Mouse (Mus musculus) midbrain, postnatal 0 days (tissue): ENCODE measurements around the gene Atf2. TPM values are rescaled to one million over a fixed set of nuclear protein-coding genes. Genes with fewer than 3 reads are reported as not detected.
A peak's percentile ranks its signal among the peaks of the same experiment; 100 is the strongest.

Source experiments
- ATAC-seq: fragments of 200-750 bp; cut with Nextera tagmentation; 2 replicates; pipeline ENCODE4 v1.8.0; 2017; ENCODE audit warnings: moderate number of reproducible peaks, mild to moderate bottlenecking, moderate TSS enrichment, moderate library complexity; ENCODE audit not compliant: low FRiP score
- DNase-seq: peaks from one replicate; pipeline ENCODE4 v3.0.0-alpha.2; 2015; ENCODE audit warnings: low spot score
- H3K27ac ChIP-seq: fragments of 300-500 bp; sonication (generic); 2 replicates; pipeline ENCODE4 v1.5.1; 2014; ENCODE audit warnings: low read depth, mild to moderate bottlenecking, low read length, mixed read lengths
- H3K27me3 ChIP-seq: fragments of 300-500 bp; sonication (generic); 2 replicates; pipeline ENCODE4 v1.6.1; 2014; ENCODE audit warnings: low read length, control low read depth, mixed read lengths; ENCODE audit not compliant: insufficient read depth
- H3K36me3 ChIP-seq: fragments of 300-500 bp; sonication (generic); 2 replicates; pipeline ENCODE4 v1.6.1; 2014; ENCODE audit warnings: low read length, control low read depth, mixed read lengths; ENCODE audit not compliant: insufficient read depth
- H3K4me1 ChIP-seq: fragments of 300-500 bp; sonication (generic); 2 replicates; pipeline ENCODE4 v1.6.1; 2014; ENCODE audit warnings: mild to moderate bottlenecking, control low read depth, antibody characterized with exemption, low read length, mixed read lengths; ENCODE audit not compliant: insufficient read depth
- H3K4me2 ChIP-seq: fragments of 300-500 bp; sonication (generic); 2 replicates; pipeline ENCODE4 v1.6.1; 2014; ENCODE audit warnings: low read depth, mild to moderate bottlenecking, low read length, mixed read lengths; ENCODE audit not compliant: poor library complexity, severe bottlenecking
- H3K4me3 ChIP-seq: fragments of 300-500 bp; sonication (generic); 2 replicates; pipeline ENCODE4 v1.5.1; 2014; ENCODE audit warnings: low read depth, mild to moderate bottlenecking, low read length, moderate library complexity
- H3K9ac ChIP-seq: fragments of 300-500 bp; sonication (generic); replicated peaks from 2 replicates; pipeline ENCODE4 v1.6.1; 2014; ENCODE audit warnings: mild to moderate bottlenecking, low read length, moderate library complexity, mixed read lengths; ENCODE audit not compliant: poor library complexity, severe bottlenecking
- H3K9me3 ChIP-seq: fragments of 300-500 bp; sonication (generic); 2 replicates; pipeline ENCODE4 v1.6.1; 2016; ENCODE audit warnings: low read length, control low read depth
- CTCF ChIP-seq: IDR thresholded peaks from 2 replicates; pipeline ENCODE4 v1.5.1; 2016; ENCODE audit warnings: antibody characterized with exemption, mild to moderate bottlenecking
- WGBS: fragments of 180-500 bp; shearing (Covaris S2); extraction: QIAGEN DNeasy Blood & Tissue Kit; methylation state at CpG from one replicate; pipeline ENCODE4 v1.1.7; 2014; 5-methylcytosine and 5-hydroxymethylcytosine counted together
- polyA plus RNA-seq: library from polyadenylated mRNA; unstranded; fragments of >200 nt; fragmentation: Nextera tagmentation; extraction: Ambion mirVana; gene quantifications from 2 replicates; pipeline ENCODE4 v1.2.1, GENCODE M21; 2015
- total RNA-seq: library from RNA; depleted of rRNA; stranded (reverse); fragments of >200 nt; gene quantifications from 2 replicates; pipeline ENCODE4 v1.2.3, GENCODE M21; 2014

Gene Atf2
- total and polyA plus RNA-seq, 2 experiments from 2014 or later, result 82.3 to 90.6 TPM

DNA sequence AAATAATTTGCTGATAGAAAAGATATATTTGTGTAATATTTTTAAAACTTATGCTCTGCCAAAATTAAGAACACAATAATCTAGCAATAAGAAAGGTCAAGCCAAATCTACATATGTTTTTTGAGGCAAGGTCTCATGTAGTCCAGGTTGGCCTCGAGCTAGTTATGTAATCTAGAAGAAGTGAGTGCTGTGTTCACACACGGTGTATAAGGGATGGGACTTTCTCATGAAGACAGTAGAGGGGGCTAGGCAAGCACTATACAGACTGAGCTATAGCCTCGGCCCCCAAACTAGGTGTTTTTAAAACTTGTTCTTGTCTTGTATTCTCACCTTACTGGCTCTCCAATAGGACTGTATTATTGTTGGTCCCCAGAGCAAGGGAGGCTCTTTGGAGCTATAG is 33.1 kb upstream of the Atf2 start:
- H3K9me3 ChIP-seq, result no peaks in the 10 kb centered on the region
- no peaks in the 10 kb centered on the region for H3K4me1 ChIP-seq
- no peak overlapping the region for H3K9ac ChIP-seq
- H3K27ac ChIP-seq, result no peak overlapping the region
- no peak overlapping the region for H3K4me2 ChIP-seq
- H3K4me3 ChIP-seq, result no peak overlapping the region
- no peak for ATAC-seq
- DNase-seq, result no peak
- 70% methylated on average over 3 of the region's 3 CpGs for WGBS
- TF ChIP-seq CTCF, result no peak
- H3K27me3 ChIP-seq, result no peaks in the 10 kb centered on the region
- H3K36me3 ChIP-seq, result no peaks in the 10 kb centered on the region

DNA sequence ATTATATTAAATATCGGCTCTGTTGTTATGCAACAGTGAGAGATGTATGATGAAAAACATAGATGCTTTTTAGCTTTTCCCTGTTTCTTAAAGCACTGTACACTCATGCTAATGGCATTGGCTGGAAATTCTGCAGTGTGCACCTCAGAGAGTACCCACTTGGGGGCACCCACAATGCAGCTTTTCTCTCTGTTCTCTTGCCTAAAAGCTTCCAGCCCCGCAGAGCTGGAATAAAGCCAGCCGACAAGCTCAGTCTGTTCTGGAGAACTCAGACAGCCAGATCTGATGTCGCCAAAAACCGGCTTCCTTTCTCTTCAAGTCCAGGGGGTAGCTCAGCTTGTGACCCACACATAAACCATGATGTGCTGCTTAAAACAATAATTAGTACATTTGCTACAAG is 32.6 kb upstream of the Atf2 start:
- Histone ChIP-seq H3K27ac (no peak overlapping the region), H3K9me3 (no peaks in the 10 kb centered on the region), H3K4me3 (no peak overlapping the region), H3K9ac (no peak overlapping the region), H3K4me2 (no peak overlapping the region), H3K27me3 (no peaks in the 10 kb centered on the region), H3K4me1 (no peaks in the 10 kb centered on the region), H3K36me3 (no peaks in the 10 kb centered on the region)
- ATAC-seq, result peak; percentile 72
- TF ChIP-seq CTCF, result peak; percentile 82
- peak; percentile 96 for DNase-seq
- 16% methylated on average over 5 of the region's 5 CpGs for WGBS

GRCm38 (mm10) chr2:73919642-73920041 is 27.2 kb upstream of the Atf2 start:
- DNase-seq (no peak), ATAC-seq (no peak)
- no peaks in the 10 kb centered on the region for H3K9me3 ChIP-seq
- no peaks in the 10 kb centered on the region for H3K36me3 ChIP-seq
- no peak overlapping the region for H3K4me2 ChIP-seq
- no peak for TF ChIP-seq CTCF
- H3K27ac ChIP-seq, result no peak overlapping the region
- 60% methylated on average over 7 of the region's 7 CpGs for WGBS
- no peak overlapping the region for H3K9ac ChIP-seq
- H3K4me1 ChIP-seq, result no peaks in the 10 kb centered on the region
- H3K27me3 ChIP-seq, result no peaks in the 10 kb centered on the region
- no peak overlapping the region for H3K4me3 ChIP-seq

GRCm38 (mm10) chr2:73912264-73912663 is 19.8 kb upstream of the Atf2 start:
- 71% methylated on average over 3 of the region's 3 CpGs for WGBS
- TF ChIP-seq CTCF, result no peak
- Histone ChIP-seq H3K27ac (no peak overlapping the region), H3K4me3 (no peak overlapping the region), H3K9ac (no peak overlapping the region), H3K36me3 (peaks cover 13% of the 10 kb centered on the region), H3K27me3 (no peaks in the 10 kb centered on the region), H3K4me2 (no peak overlapping the region), H3K9me3 (no peaks in the 10 kb centered on the region), H3K4me1 (no peaks in the 10 kb centered on the region)
- no peak for ATAC-seq
- no peak for DNase-seq

DNA sequence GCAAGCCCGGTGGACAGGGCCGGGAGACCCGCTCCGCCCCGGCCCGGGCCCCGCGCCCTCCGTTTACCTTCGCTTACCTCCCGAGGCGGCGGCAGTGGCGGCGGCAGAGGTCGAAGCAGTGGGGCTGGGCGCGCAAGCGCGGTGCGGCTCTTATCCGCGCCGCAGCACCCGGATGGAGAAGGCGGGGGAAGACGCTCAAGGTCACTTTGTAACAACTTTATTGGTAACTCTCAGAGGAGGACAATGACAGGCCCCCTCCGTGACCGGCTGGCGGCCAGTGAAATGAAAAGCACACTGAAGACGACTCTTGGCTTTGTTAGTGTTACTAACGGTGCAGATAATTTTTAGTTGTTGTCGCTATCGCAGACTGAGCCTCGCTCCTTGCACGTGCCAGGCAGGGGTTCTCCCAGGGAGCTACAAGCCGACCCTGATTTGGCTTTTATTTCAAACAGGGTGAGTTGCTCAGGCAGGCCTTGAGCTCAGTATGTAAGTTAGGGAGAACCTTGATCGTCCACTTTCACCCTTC is 18.8 kb upstream of the Atf2 start, which contains the start of gene Atp5g3:
Gene Atp5g3 (minus strand): TSS at position 152 of the 526 bp plus-strand sequence.
- WGBS, result 0% methylated on average over 35 of the region's 38 CpGs
- Histone ChIP-seq H3K4me1 (no peaks in the 10 kb centered on the region), H3K36me3 (peaks cover 18% of the 10 kb centered on the region), H3K9ac (peak within 1 kb of the TSS; percentile 100), H3K4me2 (peak within 1 kb of the TSS; percentile 80), H3K9me3 (no peaks in the 10 kb centered on the region), H3K4me3 (peak within 1 kb of the TSS; percentile 99), H3K27me3 (no peaks in the 10 kb centered on the region), H3K27ac (peak within 1 kb of the TSS; percentile 92)
- no peak for TF ChIP-seq CTCF
- peak; percentile 95 for DNase-seq
- peak; percentile 94 for ATAC-seq

- Histone ChIP-seq H3K4me1 (no peaks in the 10 kb centered on the region), H3K9ac (peak overlapping the region; percentile 100), H3K4me3 (peak overlapping the region; percentile 99), H3K27me3 (no peaks in the 10 kb centered on the region), H3K9me3 (no peaks in the 10 kb centered on the region), H3K27ac (peak overlapping the region; percentile 92), H3K36me3 (peaks cover 18% of the 10 kb centered on the region), H3K4me2 (peak overlapping the region; percentile 80)
- ATAC-seq (peak; percentile 59), DNase-seq (no peak)
- 0% methylated on average over 38 of the region's 50 CpGs for WGBS
- TF ChIP-seq CTCF, result no peak
These were observed 18.2 kb upstream of the Atf2 start for GRCm38 (mm10) chr2:73910571-73911174.
